Mouse (Mus musculus) heart, embryonic 10.5 days (tissue): ENCODE measurements at regions not wholly inside any gene's neighbourhood (a gene's known extent, or its start where the extent isn't known, plus 50 kb on each side); places are given as distances from the start of the nearest gene placed in this dataset.

Experiments
- DNase-seq: peaks from one replicate; pipeline ENCODE4 v3.0.0-alpha.2; 2017; ENCODE audit warnings: low spot score
- H3K27ac ChIP-seq: fragments of 300-500 bp; sonication (generic); 2 replicates; pipeline ENCODE4 v1.5.1; 2016; ENCODE audit warnings: mild to moderate bottlenecking
- H3K27me3 ChIP-seq: fragments of 300-500 bp; sonication (generic); 2 replicates; pipeline ENCODE4 v1.6.1; 2016; ENCODE audit warnings: mild to moderate bottlenecking; ENCODE audit not compliant: poor library complexity, insufficient read depth, severe bottlenecking
- H3K36me3 ChIP-seq: fragments of 300-500 bp; sonication (generic); 2 replicates; pipeline ENCODE4 v1.6.1; 2016; ENCODE audit warnings: mild to moderate bottlenecking, moderate library complexity
- H3K4me1 ChIP-seq: fragments of 300-500 bp; sonication (generic); 2 replicates; pipeline ENCODE4 v1.6.1; 2016; ENCODE audit warnings: mild to moderate bottlenecking
- H3K4me3 ChIP-seq: fragments of 300-500 bp; sonication (generic); 2 replicates; pipeline ENCODE4 v1.5.1; 2016; ENCODE audit warnings: mild to moderate bottlenecking, moderate library complexity
- H3K9me3 ChIP-seq: fragments of 300-500 bp; sonication (generic); 2 replicates; pipeline ENCODE4 v1.6.1; 2016; ENCODE audit warnings: mild to moderate bottlenecking, moderate library complexity
- whole genome bisulfite sequencing: fragments of 180-500 bp; shearing (Covaris S2); methylation state at CpG from one replicate; pipeline ENCODE4 v1.1.7; 2016; 5-methylcytosine and 5-hydroxymethylcytosine counted together

DNA sequence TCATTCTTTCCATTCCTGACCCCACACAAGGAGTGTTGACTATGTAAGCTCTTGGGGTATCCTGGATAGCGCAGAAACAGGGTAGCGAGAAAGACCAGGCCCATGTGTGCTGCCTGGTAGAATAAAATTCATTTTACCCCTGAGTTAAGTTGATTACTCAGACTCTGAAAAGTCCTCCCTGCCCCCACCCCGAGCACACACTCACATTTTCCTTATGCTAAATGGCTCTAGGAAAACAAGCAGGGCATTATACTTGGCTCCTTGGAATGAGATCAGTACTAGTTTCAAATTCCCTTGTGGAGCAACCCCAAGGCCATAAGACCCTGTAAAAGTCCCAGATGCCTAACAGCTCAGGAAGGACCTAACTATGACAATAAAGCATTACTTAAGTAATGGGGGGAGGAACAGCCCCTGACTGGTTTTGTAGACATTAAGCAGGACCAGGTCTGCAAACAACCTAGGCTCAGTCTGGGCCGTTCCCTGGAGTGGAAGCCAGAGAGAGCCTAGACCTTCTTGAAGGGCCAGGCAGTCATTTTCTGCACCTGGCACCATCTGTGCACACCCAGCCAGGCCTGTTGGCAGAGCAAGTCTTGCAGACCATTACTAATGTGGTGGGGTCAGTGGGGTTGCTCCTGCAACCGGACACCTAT is 262.9 kb downstream of the Sox4 start:
- Histone ChIP-seq H3K27ac (no peak overlapping the region), H3K36me3 (no peaks in the 10 kb centered on the region), H3K9me3 (no peaks in the 10 kb centered on the region), H3K4me1 (peaks cover 9% of the 10 kb centered on the region; the same call in 1 of the 2 replicates), H3K4me3 (no peak overlapping the region), H3K27me3 (no peaks in the 10 kb centered on the region)
- no peak for DNase-seq
- WGBS: 77% methylated on average over 5 of the region's 5 CpGs

- Histone ChIP-seq H3K27ac (no peak overlapping the region), H3K36me3 (no peaks in the 10 kb centered on the region), H3K27me3 (no peaks in the 10 kb centered on the region), H3K4me1 (peaks cover 9% of the 10 kb centered on the region; the same call in 1 of the 2 replicates), H3K9me3 (no peaks in the 10 kb centered on the region), H3K4me3 (no peak overlapping the region)
- no peak for DNase-seq
- WGBS: 67% methylated on average over 1 of the region's 1 CpGs
These were observed 265.7 kb downstream of the Sox4 start for GRCm38 (mm10) chr13:28687838-28688237.

DNA sequence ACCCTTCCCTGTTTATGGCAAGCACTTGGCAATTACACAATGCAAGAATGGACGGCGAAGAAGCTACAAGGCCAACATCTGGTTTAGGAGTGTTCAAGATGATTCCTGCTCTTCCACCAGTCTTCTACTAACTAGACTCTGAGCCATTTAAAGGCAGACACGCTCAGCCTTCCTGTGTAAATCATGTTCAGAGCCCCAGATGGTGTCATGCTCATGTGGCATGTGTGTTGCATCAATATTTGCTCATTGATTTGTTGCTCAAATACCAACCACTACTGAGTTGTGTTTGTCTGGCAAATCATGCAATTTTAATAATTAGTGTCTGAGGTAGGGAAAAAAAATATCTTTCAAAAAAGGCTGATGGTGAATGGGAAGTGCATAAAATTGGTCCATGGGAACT is 269.2 kb downstream of the Sox4 start:
- no peak overlapping the region for H3K4me3 ChIP-seq
- 89% methylated on average over 3 of the region's 3 CpGs for WGBS
- H3K9me3 ChIP-seq: no peaks in the 10 kb centered on the region
- 0 out of 2 replicates have a peak, but pooled peaks cover 3% of the 10 kb centered on the region for H3K4me1 ChIP-seq
- no peaks in the 10 kb centered on the region for H3K36me3 ChIP-seq
- DNase-seq: no peak
- H3K27me3 ChIP-seq: no peaks in the 10 kb centered on the region
- no peak overlapping the region for H3K27ac ChIP-seq

- WGBS: 76% methylated on average over 1 of the region's 1 CpGs
- Histone ChIP-seq H3K4me1 (0 out of 2 replicates have a peak, but pooled peaks cover 3% of the 10 kb centered on the region), H3K4me3 (no peak overlapping the region), H3K9me3 (no peaks in the 10 kb centered on the region), H3K27me3 (no peaks in the 10 kb centered on the region), H3K36me3 (no peaks in the 10 kb centered on the region), H3K27ac (no peak overlapping the region)
- no peak for DNase-seq
These were observed 273.2 kb downstream of the Sox4 start for GRCm38 (mm10) chr13:28680266-28680665.

- WGBS: 68% methylated on average over 3 of the region's 3 CpGs
- no peak for DNase-seq
- Histone ChIP-seq H3K4me1 (peaks cover 16% of the 10 kb centered on the region), H3K9me3 (no peaks in the 10 kb centered on the region), H3K4me3 (no peak overlapping the region), H3K27ac (no peak overlapping the region), H3K27me3 (no peaks in the 10 kb centered on the region), H3K36me3 (no peaks in the 10 kb centered on the region)
These were observed 279.9 kb downstream of the Sox4 start for GRCm38 (mm10) chr13:28673622-28674021.

DNA sequence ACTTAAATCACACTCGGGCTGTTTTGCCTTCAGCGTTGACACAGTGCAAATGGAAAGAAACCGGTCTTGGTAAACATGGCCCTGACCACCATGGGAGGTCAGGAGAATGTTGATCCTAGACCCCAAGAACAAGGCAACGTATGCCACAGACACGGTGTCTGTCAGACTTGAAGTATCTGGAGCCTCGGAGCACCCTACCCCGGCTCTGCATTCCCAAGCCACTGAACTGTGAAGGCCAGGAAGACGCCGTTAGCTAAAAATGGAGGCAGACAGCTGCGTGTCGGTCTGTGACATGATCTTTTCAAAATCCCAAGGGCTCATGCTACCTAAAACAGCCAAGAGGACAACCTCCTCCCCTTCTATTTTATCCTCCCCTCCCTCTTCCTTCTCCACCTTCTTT is 282.0 kb downstream of the Sox4 start:
- Histone ChIP-seq H3K9me3 (no peaks in the 10 kb centered on the region), H3K36me3 (no peaks in the 10 kb centered on the region), H3K27me3 (no peaks in the 10 kb centered on the region), H3K27ac (no peak overlapping the region), H3K4me3 (no peak overlapping the region), H3K4me1 (peaks cover 28% of the 10 kb centered on the region)
- DNase-seq: no peak
- WGBS: 54% methylated on average over 11 of the region's 11 CpGs

DNA sequence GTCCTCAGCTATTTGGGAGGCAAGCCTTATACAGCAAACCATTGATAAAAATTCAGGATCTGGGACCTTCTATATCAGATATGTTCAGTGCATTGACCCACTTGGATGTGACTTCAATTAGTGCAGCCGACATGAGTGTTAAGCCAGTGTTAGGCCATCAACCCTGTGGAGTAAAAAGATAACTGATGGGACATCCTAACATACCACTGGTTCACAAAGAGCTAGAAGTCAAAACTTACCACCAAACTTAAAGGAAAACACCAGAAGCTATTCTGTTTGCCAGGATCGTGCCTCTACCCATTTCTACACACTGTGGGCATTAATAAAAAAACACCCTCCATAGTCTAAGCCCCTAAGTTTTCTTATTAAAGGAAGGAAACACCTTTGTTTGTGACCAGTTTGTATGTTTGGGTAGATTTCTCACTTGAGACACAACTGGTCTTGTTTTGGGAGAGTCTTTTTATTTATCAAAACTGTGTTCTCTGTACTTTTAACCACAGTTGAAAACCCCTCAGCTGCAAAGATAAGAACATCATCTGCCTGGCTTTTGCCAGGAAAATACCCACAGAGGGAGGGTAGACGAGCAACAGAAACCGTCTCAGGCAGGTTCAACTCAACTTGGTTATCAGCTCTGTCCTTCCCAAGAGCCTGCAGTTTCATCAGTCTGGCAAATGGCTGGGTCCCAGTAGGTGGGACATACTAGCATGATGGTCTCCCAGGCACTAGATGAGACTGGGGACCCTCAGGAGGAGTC is 283.5 kb downstream of the Sox4 start:
- DNase-seq: no peak
- Histone ChIP-seq H3K9me3 (no peaks in the 10 kb centered on the region), H3K4me1 (peaks cover 37% of the 10 kb centered on the region), H3K27me3 (no peaks in the 10 kb centered on the region), H3K4me3 (no peak overlapping the region), H3K36me3 (no peaks in the 10 kb centered on the region), H3K27ac (no peak overlapping the region)
- WGBS: 53% methylated on average over 4 of the region's 4 CpGs

GRCm38 (mm10) chr13:28666832-28667231 is 286.7 kb downstream of the Sox4 start:
- Histone ChIP-seq H3K36me3 (no peaks in the 10 kb centered on the region), H3K27me3 (no peaks in the 10 kb centered on the region), H3K4me1 (peaks cover 61% of the 10 kb centered on the region), H3K9me3 (no peaks in the 10 kb centered on the region), H3K4me3 (no peak overlapping the region), H3K27ac (no peak overlapping the region)
- DNase-seq: no peak
- WGBS: 51% methylated on average over 3 of the region's 3 CpGs

GRCm38 (mm10) chr13:28665150-28665549 is 288.4 kb downstream of the Sox4 start:
- H3K27me3 ChIP-seq: no peaks in the 10 kb centered on the region
- no peak overlapping the region for H3K27ac ChIP-seq
- H3K9me3 ChIP-seq: no peaks in the 10 kb centered on the region
- H3K4me1 ChIP-seq: peaks cover 46% of the 10 kb centered on the region
- H3K4me3 ChIP-seq: no peak overlapping the region
- H3K36me3 ChIP-seq: no peaks in the 10 kb centered on the region
- 69% methylated on average over 5 of the region's 5 CpGs for WGBS
- DNase-seq: no peak

GRCm38 (mm10) chr13:28664698-28665097 is 288.8 kb downstream of the Sox4 start:
- no peaks in the 10 kb centered on the region for H3K36me3 ChIP-seq
- H3K4me1 ChIP-seq: peaks cover 45% of the 10 kb centered on the region
- H3K27me3 ChIP-seq: no peaks in the 10 kb centered on the region
- 59% methylated on average over 4 of the region's 4 CpGs for WGBS
- no peak overlapping the region for H3K4me3 ChIP-seq
- 0 out of 2 replicates have a peak overlapping the region, but pooled peaks have one; percentile 56 for H3K27ac ChIP-seq
- DNase-seq: no peak
- H3K9me3 ChIP-seq: no peaks in the 10 kb centered on the region

- Histone ChIP-seq H3K36me3 (no peaks in the 10 kb centered on the region), H3K27ac (peak overlapping the region; percentile 56; the same call in 1 of the 2 replicates), H3K27me3 (no peaks in the 10 kb centered on the region), H3K4me1 (peaks cover 45% of the 10 kb centered on the region), H3K9me3 (no peaks in the 10 kb centered on the region), H3K4me3 (no peak overlapping the region)
- no peak for DNase-seq
- 40% methylated on average over 7 of the region's 7 CpGs for WGBS
These were observed 289.4 kb downstream of the Sox4 start for GRCm38 (mm10) chr13:28663950-28664681.

DNA sequence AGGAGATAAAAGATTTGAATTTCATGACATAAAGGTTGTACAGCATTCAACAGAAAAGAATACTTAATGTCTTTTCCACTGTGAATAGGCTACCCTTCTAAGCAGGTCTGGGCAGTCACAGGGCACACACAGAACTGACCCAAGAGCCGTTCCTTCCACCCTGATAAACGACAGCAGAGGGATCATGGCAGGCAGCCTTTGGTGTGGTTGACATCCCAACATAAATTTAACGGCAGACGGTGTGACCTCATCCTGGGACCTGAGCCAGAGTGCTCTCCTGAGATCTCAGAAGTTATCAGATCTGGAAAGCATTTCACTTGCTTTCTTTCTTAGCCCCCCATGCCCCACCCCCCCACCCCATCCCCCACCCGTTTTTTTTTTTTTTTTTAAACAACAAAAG is 290.1 kb downstream of the Sox4 start:
- H3K27ac ChIP-seq: no peak overlapping the region

GRCm38 (mm10) chr13:28662316-28662752 is 291.2 kb downstream of the Sox4 start:
- H3K4me3 ChIP-seq: no peak overlapping the region
- peak overlapping the region; percentile 47; the same call in 1 of the 2 replicates for H3K27ac ChIP-seq
- peaks cover 43% of the 10 kb centered on the region for H3K4me1 ChIP-seq
- no peaks in the 10 kb centered on the region for H3K9me3 ChIP-seq
- no peaks in the 10 kb centered on the region for H3K36me3 ChIP-seq
- H3K27me3 ChIP-seq: no peaks in the 10 kb centered on the region
- DNase-seq: no peak
- 59% methylated on average over 3 of the region's 3 CpGs for WGBS

More for the DNA sequence above, 290.1 kb downstream of the Sox4 start:
- peaks cover 48% of the 10 kb centered on the region for H3K4me1 ChIP-seq
- DNase-seq: no peak
- 8% methylated on average over 5 of the region's 5 CpGs for WGBS
- H3K36me3 ChIP-seq: no peaks in the 10 kb centered on the region
- H3K9me3 ChIP-seq: no peaks in the 10 kb centered on the region
- no peaks in the 10 kb centered on the region for H3K27me3 ChIP-seq
- no peak overlapping the region for H3K4me3 ChIP-seq
